Mouse (Mus musculus) brain, embryonic 14.5 days (tissue): ENCODE measurements at regions not wholly inside any gene's neighbourhood (a gene's known extent, or its start where the extent isn't known, plus 50 kb on each side); places are given as distances from the start of the nearest gene placed in this dataset.

Source experiments
- CTCF ChIP-seq: fragments of 200-500 bp; IDR thresholded peaks from 2 replicates; pipeline ENCODE4 v1.5.1; 2012; ENCODE audit warnings: inconsistent platforms, mild to moderate bottlenecking, moderate library complexity, borderline replicate concordance; ENCODE audit not compliant: insufficient read depth, insufficient read length; ENCODE audit errors: extremely low read depth
- POLR2A ChIP-seq: fragments of 200-500 bp; IDR thresholded peaks from 2 replicates; pipeline ENCODE4 v1.6.1; 2012; ENCODE audit warnings: mild to moderate bottlenecking, inconsistent platforms, borderline replicate concordance; ENCODE audit not compliant: poor library complexity, insufficient read depth, insufficient read length, severe bottlenecking; ENCODE audit errors: extremely low read depth

DNA sequence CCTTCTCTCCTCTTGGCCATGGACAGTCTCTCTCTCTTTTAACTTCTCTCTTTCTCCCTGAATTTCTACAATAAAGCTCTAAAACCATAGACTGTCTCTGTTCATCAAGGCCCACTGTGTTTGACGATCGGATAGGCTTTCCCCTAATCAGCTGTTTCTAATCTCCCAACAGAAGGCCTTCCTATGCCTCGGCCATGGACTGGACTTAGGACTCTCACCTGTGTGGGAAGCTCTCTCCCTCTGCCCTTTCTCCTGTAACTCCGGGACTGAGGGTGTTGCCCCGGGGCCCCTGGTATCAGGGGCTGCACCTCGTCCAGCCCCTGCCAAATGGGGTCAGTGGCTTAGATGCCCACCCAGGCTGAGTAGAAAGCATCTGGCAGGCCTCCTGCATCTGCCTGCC, 713.0 kb downstream of the Rapgef2 start:
- TF ChIP-seq CTCF (no peak), POLR2A (no peak)
